Mouse (Mus musculus) forebrain, embryonic 11.5 days (tissue): ENCODE measurements around the gene Ncbp3. TPM values are rescaled to one million over a fixed set of nuclear protein-coding genes. Genes with fewer than 3 reads are reported as not detected.
"Not testable (repeated sequence)": the region's sequence is repeated elsewhere in the genome, so short reads cannot be mapped to it uniquely, and the experiment has no call there.

Experiments used
- ATAC-seq: fragments of 200-750 bp; cut with Nextera tagmentation; replicated peaks from 2 replicates; pipeline ENCODE4 v1.8.0; 2017; ENCODE audit warnings: moderate TSS enrichment; ENCODE audit not compliant: low FRiP score
- DNase-seq: peaks from one replicate; pipeline ENCODE4 v3.0.0-alpha.2; 2017; ENCODE audit warnings: low spot score
- H3K27ac ChIP-seq: fragments of 300-500 bp; sonication (generic); 2 replicates; pipeline ENCODE4 v1.5.1; 2014; ENCODE audit warnings: low read depth, low read length
- H3K27me3 ChIP-seq: fragments of 300-500 bp; sonication (generic); 2 replicates; pipeline ENCODE4 v1.6.1; 2014; ENCODE audit warnings: mild to moderate bottlenecking, low read length, mixed read lengths; ENCODE audit not compliant: control insufficient read depth, insufficient read depth
- H3K36me3 ChIP-seq: fragments of 300-500 bp; sonication (generic); 2 replicates; pipeline ENCODE4 v1.6.1; 2014; ENCODE audit warnings: mild to moderate bottlenecking, low read length, moderate library complexity, mixed read lengths; ENCODE audit not compliant: control insufficient read depth, insufficient read depth
- H3K4me1 ChIP-seq: fragments of 300-500 bp; sonication (generic); replicated peaks from 2 replicates; pipeline ENCODE4 v1.6.1; 2014; ENCODE audit warnings: low read length, mixed read lengths; ENCODE audit not compliant: control insufficient read depth, insufficient read depth
- H3K4me2 ChIP-seq: fragments of 300-500 bp; sonication (generic); 2 replicates; pipeline ENCODE4 v1.6.1; 2014; ENCODE audit warnings: low read depth, mild to moderate bottlenecking, low read length, moderate library complexity, mixed read lengths; ENCODE audit not compliant: severe bottlenecking
- H3K4me3 ChIP-seq: fragments of 300-500 bp; sonication (generic); 2 replicates; pipeline ENCODE4 v1.5.1; 2014; ENCODE audit warnings: low read depth, low read length
- H3K9ac ChIP-seq: fragments of 300-500 bp; sonication (generic); 2 replicates; pipeline ENCODE4 v1.6.1; 2014; ENCODE audit warnings: low read length
- H3K9me3 ChIP-seq: fragments of 300-500 bp; sonication (generic); 2 replicates; pipeline ENCODE4 v1.6.1; 2016; ENCODE audit warnings: low read length, mixed read lengths; ENCODE audit not compliant: control insufficient read depth
- WGBS: fragments of 180-500 bp; shearing (Covaris S2); extraction: QIAGEN DNeasy Blood & Tissue Kit; methylation state at CpG from one replicate; pipeline ENCODE4 v1.1.7; 2014; 5-methylcytosine and 5-hydroxymethylcytosine counted together
- polyA plus RNA-seq: library from polyadenylated mRNA; unstranded; fragments of >200 nt; fragmentation: Nextera tagmentation; extraction: Ambion mirVana; gene quantifications from 2 replicates; pipeline ENCODE4 v1.2.1, GENCODE M21; 2014

The Ncbp3 gene
- polyA plus RNA-seq, 1 experiment from 2014 or later = 13.2 TPM

- ATAC-seq = no peak
- Histone ChIP-seq H3K4me2 (no peak overlapping the region), H3K9ac (no peak overlapping the region), H3K27me3 (no peaks in the 10 kb centered on the region), H3K27ac (no peak overlapping the region), H3K4me1 (no peaks in the 10 kb centered on the region), H3K4me3 (no peak overlapping the region), H3K9me3 (no peaks in the 10 kb centered on the region), H3K36me3 (no peaks in the 10 kb centered on the region)
- DNase-seq = no peak
- WGBS = 67% methylated on average over 14 of the region's 14 CpGs
These were observed 52.6 kb downstream of the Ncbp3 start for GRCm38 (mm10) chr11:73099976-73100750.

DNA sequence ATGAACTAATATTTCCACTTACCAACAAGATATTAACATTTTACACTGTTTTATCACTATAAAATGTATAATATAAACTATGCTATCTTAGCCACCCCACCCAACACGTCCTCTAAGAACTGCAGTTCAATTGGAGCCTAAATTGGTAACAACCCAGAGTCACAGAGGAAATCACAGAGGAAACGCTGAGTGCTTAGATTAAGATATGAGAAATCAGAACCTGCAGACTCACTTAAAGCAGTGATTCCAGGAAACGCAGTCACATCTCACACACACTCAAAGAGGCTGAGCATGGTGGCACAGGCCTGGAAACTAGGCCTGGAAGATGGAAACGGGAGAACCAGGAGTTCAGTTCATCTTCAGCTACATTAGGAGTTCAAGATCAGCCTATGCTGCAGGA, 53.7 kb downstream of the Ncbp3 start:
- Histone ChIP-seq H3K4me1 (no peaks in the 10 kb centered on the region), H3K4me3 (no peak overlapping the region), H3K9me3 (no peaks in the 10 kb centered on the region), H3K27me3 (no peaks in the 10 kb centered on the region), H3K4me2 (no peak overlapping the region), H3K9ac (no peak overlapping the region), H3K27ac (no peak overlapping the region), H3K36me3 (no peaks in the 10 kb centered on the region)
- no peak for DNase-seq
- WGBS = 80% methylated on average over 4 of the region's 4 CpGs
- no peak for ATAC-seq

GRCm38 (mm10) chr11:73105246-73105645, 57.7 kb downstream of the Ncbp3 start:
- ATAC-seq (no peak), DNase-seq (no peak)
- Histone ChIP-seq H3K9ac (no peak overlapping the region), H3K4me1 (no peaks in the 10 kb centered on the region), H3K4me2 (no peak overlapping the region), H3K9me3 (no peaks in the 10 kb centered on the region), H3K4me3 (no peak overlapping the region), H3K27ac (no peak overlapping the region), H3K36me3 (no peaks in the 10 kb centered on the region), H3K27me3 (no peaks in the 10 kb centered on the region)
- WGBS = 74% methylated on average over 3 of the region's 3 CpGs

DNA sequence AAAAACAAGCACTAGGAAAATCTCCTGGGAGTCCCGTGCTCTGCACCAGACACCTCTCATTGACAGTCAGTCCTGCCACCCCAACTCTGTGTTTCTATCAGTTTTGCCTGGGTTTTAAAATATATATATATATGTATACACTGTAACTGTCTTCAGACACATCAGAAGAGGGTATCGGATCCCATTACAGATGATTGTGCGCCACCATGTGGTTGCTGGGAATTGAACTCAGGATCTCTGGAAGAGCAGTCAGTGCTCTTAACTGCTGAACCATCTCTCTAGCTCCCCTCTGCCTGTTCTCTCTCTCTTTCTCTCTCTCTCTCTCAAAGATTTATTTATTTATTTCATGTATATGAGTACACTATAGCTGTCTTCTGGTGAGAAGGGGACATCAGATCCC, 59.8 kb downstream of the Ncbp3 start:
- not testable (repeated sequence) for H3K36me3 ChIP-seq, H3K27me3 ChIP-seq, H3K4me1 ChIP-seq, H3K9ac ChIP-seq, H3K27ac ChIP-seq, H3K9me3 ChIP-seq, ATAC-seq, H3K4me3 ChIP-seq, H3K4me2 ChIP-seq, DNase-seq
- 36% methylated on average over 3 of the region's 3 CpGs for WGBS

DNA sequence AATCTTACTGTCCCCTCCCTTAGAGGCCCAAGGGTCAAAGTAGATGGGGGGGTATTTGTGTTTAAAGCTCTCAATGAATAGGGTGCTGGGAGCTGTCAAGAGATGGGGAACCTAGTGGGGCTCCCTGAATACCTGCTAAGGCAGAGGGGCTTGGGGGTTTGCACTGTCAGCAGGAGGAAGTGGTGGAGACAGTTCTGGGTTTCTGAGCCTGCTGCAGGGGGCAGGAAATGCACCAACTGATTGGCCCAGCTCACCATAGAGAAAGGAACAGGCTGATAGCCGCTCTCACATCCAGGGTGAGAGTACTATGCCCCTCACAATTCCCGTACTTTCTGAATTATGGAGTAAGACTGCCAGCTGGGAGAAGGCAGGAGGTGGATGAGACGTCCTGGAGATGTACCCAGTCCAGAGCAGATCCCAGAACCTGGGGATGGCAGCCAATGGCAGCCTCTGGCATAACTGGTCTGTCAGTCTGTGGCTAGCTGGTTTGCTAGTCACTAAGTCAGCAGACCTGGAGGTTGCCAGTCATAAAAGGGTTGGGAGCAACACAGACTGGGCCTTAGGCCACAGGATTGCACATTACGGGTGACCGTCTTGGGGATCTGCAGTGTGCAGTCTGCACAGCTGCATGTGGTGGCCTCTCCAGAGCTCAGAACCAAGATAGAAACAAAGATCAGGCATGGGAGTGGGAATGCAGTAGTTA, 60.8 kb downstream of the Ncbp3 start:
- H3K4me3 ChIP-seq = no peak overlapping the region
- DNase-seq (no peak), ATAC-seq (no peak)
- H3K27me3 ChIP-seq = no peaks in the 10 kb centered on the region
- no peak overlapping the region for H3K4me2 ChIP-seq
- H3K36me3 ChIP-seq = no peaks in the 10 kb centered on the region
- H3K27ac ChIP-seq = no peak overlapping the region
- 77% methylated on average over 5 of the region's 5 CpGs for WGBS
- no peak overlapping the region for H3K9ac ChIP-seq
- no peaks in the 10 kb centered on the region for H3K4me1 ChIP-seq
- H3K9me3 ChIP-seq = no peaks in the 10 kb centered on the region

DNA sequence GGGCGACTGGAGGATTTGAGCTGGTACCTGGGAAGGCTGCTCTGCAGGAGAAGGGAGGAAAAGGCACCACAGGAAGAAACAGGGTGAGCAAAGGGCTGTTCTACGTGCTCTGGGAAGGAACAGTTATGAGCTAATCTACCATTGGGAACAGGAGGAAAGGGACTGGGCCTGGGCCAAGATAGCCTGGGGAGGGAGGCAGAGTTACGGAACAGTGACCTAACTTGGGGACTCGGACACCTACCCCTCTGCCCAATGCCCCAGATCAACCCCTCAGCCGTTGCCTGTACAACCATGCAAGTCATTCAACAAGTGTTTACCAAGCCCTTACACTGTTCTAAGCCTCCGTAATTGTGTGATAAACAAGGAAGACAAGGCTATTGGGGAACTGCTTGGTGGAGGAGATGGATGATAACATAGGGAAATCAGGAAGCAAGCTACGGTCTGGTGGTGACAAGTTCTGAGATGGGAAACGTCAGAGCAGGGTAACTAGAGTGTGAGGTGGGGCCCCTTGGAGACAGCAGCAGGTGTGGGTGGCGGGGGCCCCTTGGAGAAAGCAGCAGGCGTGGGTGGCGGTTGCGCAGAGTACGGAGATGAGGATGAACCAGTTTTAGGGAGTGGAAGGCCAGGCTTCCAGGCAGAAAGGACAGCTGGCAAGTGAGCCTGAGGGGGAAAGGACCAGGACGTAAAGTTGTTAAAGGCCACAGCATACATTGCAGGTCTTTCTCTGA, 61.5 kb downstream of the Ncbp3 start:
- ATAC-seq = no peak
- Histone ChIP-seq H3K4me3 (no peak overlapping the region), H3K9ac (no peak overlapping the region), H3K27ac (no peak overlapping the region), H3K9me3 (no peaks in the 10 kb centered on the region), H3K36me3 (no peaks in the 10 kb centered on the region), H3K4me1 (no peaks in the 10 kb centered on the region), H3K4me2 (no peak overlapping the region), H3K27me3 (no peaks in the 10 kb centered on the region)
- 81% methylated on average over 14 of the region's 14 CpGs for WGBS
- DNase-seq = no peak

GRCm38 (mm10) chr11:73109941-73110340, 62.4 kb downstream of the Ncbp3 start:
- Histone ChIP-seq H3K4me3 (no peak overlapping the region), H3K27me3 (no peaks in the 10 kb centered on the region), H3K4me2 (no peak overlapping the region), H3K27ac (no peak overlapping the region), H3K4me1 (no peaks in the 10 kb centered on the region), H3K36me3 (no peaks in the 10 kb centered on the region), H3K9me3 (no peaks in the 10 kb centered on the region), H3K9ac (no peak overlapping the region)
- DNase-seq (no peak), ATAC-seq (no peak)
- 82% methylated on average over 3 of the region's 3 CpGs for WGBS

DNA sequence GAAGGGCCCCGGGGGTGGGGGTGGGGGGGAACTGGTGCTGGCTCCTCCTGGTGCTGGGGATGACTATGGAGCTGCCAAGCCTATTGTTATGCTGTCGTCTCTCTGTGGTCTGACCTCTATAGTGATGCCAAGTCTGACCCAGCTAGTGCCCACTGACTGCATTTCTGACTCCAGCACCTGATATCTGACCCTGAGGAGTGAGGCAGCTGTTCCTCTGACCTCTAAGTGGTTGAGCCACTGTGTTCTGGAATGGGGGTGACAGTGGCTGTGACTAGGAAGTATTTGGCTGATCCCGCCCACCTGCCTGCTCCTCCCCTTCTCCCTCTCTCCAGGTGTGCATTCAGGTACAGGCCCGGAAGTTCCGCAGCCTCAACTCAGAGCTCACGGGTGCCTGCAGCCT, 63.8 kb downstream of the Ncbp3 start:
- WGBS = 77% methylated on average over 6 of the region's 6 CpGs
- Histone ChIP-seq H3K27ac (no peak overlapping the region), H3K9me3 (no peaks in the 10 kb centered on the region), H3K4me3 (no peak overlapping the region), H3K4me1 (no peaks in the 10 kb centered on the region), H3K4me2 (no peak overlapping the region), H3K9ac (no peak overlapping the region), H3K36me3 (no peaks in the 10 kb centered on the region), H3K27me3 (no peaks in the 10 kb centered on the region)
- DNase-seq = no peak
- ATAC-seq = no peak
